Mouse (Mus musculus): ENCODE results near the gene Polr2j. TPM values are rescaled to one million over a fixed set of nuclear protein-coding genes. Genes with fewer than 3 reads are reported as not detected.

Gene Polr2j
- polyA plus RNA-seq, 1 experiment from 2014 or later, result 232 TPM

GRCm38 (mm10) chr5:136084891-136085651, 31.4 kb upstream of the Polr2j start:
- H3K36me3 ChIP-seq, result no peaks in the 10 kb centered on the region
- peaks cover 30% of the 10 kb centered on the region for H3K4me1 ChIP-seq (replicated peaks)
- H3K9me3 ChIP-seq, result no peaks in the 10 kb centered on the region
- WGBS, result 5% methylated on average over 20 of the region's 21 CpGs
- H3K4me2 ChIP-seq, result peak overlapping the region; percentile 84
- peak overlapping the region; percentile 49 for H3K27ac ChIP-seq (replicated peaks)
- peak overlapping the region; percentile 72 for H3K9ac ChIP-seq
- H3K27me3 ChIP-seq, result peaks cover 7% of the 10 kb centered on the region; the same call in 1 of the 2 replicates
- ATAC-seq (ENCODE audit: low read depth), result peak; percentile 30
- peak overlapping the region; percentile 60 for H3K4me3 ChIP-seq

- no peak overlapping the region for H3K4me2 ChIP-seq
Observed at GRCm38 (mm10) chr5:136086290-136086689, 30.1 kb upstream of the Polr2j start.

GRCm38 (mm10) chr5:136088821-136089575, 27.4 kb upstream of the Polr2j start:
- Histone ChIP-seq H3K27ac (replicated peaks) (no peak overlapping the region), H3K27me3 (peaks cover 12% of the 10 kb centered on the region; the same call in 1 of the 2 replicates), H3K4me2 (no peak overlapping the region), H3K4me1 (replicated peaks) (peaks cover 23% of the 10 kb centered on the region), H3K36me3 (no peaks in the 10 kb centered on the region), H3K9me3 (no peaks in the 10 kb centered on the region), H3K9ac (no peak overlapping the region), H3K4me3 (no peak overlapping the region)
- WGBS, result 18% methylated on average over 14 of the region's 14 CpGs
- no peak for ATAC-seq (ENCODE audit: low read depth)

More at GRCm38 (mm10) chr5:136086290-136086689, 30.1 kb upstream of the Polr2j start:
- H3K36me3 ChIP-seq, result no peaks in the 10 kb centered on the region
- H3K9me3 ChIP-seq, result no peaks in the 10 kb centered on the region
- 88% methylated on average over 8 of the region's 8 CpGs for WGBS
- no peak overlapping the region for H3K4me3 ChIP-seq
- no peak overlapping the region for H3K27ac ChIP-seq (replicated peaks)
- H3K9ac ChIP-seq, result no peak overlapping the region
- ATAC-seq (ENCODE audit: low read depth), result no peak
- H3K27me3 ChIP-seq, result peaks cover 10% of the 10 kb centered on the region; the same call in 1 of the 2 replicates
- H3K4me1 ChIP-seq (replicated peaks), result peaks cover 30% of the 10 kb centered on the region

- Histone ChIP-seq H3K27ac (replicated peaks) (no peak overlapping the region), H3K4me3 (no peak overlapping the region), H3K4me2 (no peak overlapping the region), H3K9ac (no peak overlapping the region), H3K27me3 (0 out of 2 replicates have a peak, but pooled peaks cover 5% of the 10 kb centered on the region), H3K4me1 (replicated peaks) (no peaks in the 10 kb centered on the region), H3K9me3 (no peaks in the 10 kb centered on the region), H3K36me3 (no peaks in the 10 kb centered on the region)
- no peak for ATAC-seq (ENCODE audit: low read depth)
- 70% methylated on average over 5 of the region's 5 CpGs for WGBS
Observed at GRCm38 (mm10) chr5:136091927-136092326, 24.5 kb upstream of the Polr2j start.

GRCm38 (mm10) chr5:136094249-136095010, 22.0 kb upstream of the Polr2j start:
- 59% methylated on average over 8 of the region's 8 CpGs for WGBS
- Histone ChIP-seq H3K4me1 (replicated peaks) (no peaks in the 10 kb centered on the region), H3K27me3 (peaks cover 8% of the 10 kb centered on the region; the same call in 1 of the 2 replicates), H3K4me2 (no peak overlapping the region), H3K9me3 (no peaks in the 10 kb centered on the region), H3K27ac (replicated peaks) (no peak overlapping the region), H3K4me3 (no peak overlapping the region), H3K9ac (no peak overlapping the region), H3K36me3 (no peaks in the 10 kb centered on the region)
- ATAC-seq (ENCODE audit: low read depth), result no peak

- Histone ChIP-seq H3K4me3 (no peak overlapping the region), H3K9me3 (no peaks in the 10 kb centered on the region), H3K36me3 (no peaks in the 10 kb centered on the region), H3K4me2 (no peak overlapping the region), H3K27me3 (peaks cover 8% of the 10 kb centered on the region; the same call in 1 of the 2 replicates), H3K9ac (no peak overlapping the region), H3K4me1 (replicated peaks) (no peaks in the 10 kb centered on the region), H3K27ac (replicated peaks) (no peak overlapping the region)
- no peak for ATAC-seq (ENCODE audit: low read depth)
- WGBS, result 78% methylated on average over 7 of the region's 7 CpGs
Observed at GRCm38 (mm10) chr5:136095089-136095488, 21.3 kb upstream of the Polr2j start.

GRCm38 (mm10) chr5:136098536-136098935, 17.9 kb upstream of the Polr2j start:
- 83% methylated on average over 10 of the region's 10 CpGs for WGBS
- Histone ChIP-seq H3K27me3 (peaks cover 20% of the 10 kb centered on the region), H3K9ac (no peak overlapping the region), H3K36me3 (no peaks in the 10 kb centered on the region), H3K4me2 (no peak overlapping the region), H3K4me1 (replicated peaks) (peaks cover 9% of the 10 kb centered on the region), H3K4me3 (no peak overlapping the region), H3K27ac (replicated peaks) (no peak overlapping the region), H3K9me3 (no peaks in the 10 kb centered on the region)
- no peak for ATAC-seq (ENCODE audit: low read depth)

GRCm38 (mm10) chr5:136102099-136102820, 14.2 kb upstream of the Polr2j start:
- Histone ChIP-seq H3K9ac (peak overlapping the region; percentile 64), H3K9me3 (no peaks in the 10 kb centered on the region)
- peak; percentile 84 for ATAC-seq (ENCODE audit: low read depth)

GRCm38 (mm10) chr5:136104511-136104910, 11.9 kb upstream of the Polr2j start:
- Histone ChIP-seq H3K4me3 (no peak overlapping the region), H3K9ac (no peak overlapping the region), H3K4me1 (replicated peaks) (peaks cover 9% of the 10 kb centered on the region), H3K4me2 (no peak overlapping the region), H3K36me3 (peaks cover 3% of the 10 kb centered on the region; the same call in 1 of the 2 replicates), H3K27ac (replicated peaks) (no peak overlapping the region), H3K27me3 (peaks cover 20% of the 10 kb centered on the region), H3K9me3 (no peaks in the 10 kb centered on the region)
- 77% methylated on average over 5 of the region's 5 CpGs for WGBS
- no peak for ATAC-seq (ENCODE audit: low read depth)

More at GRCm38 (mm10) chr5:136102099-136102820, 14.2 kb upstream of the Polr2j start:
- Histone ChIP-seq H3K4me3 (peak overlapping the region; percentile 41), H3K27me3 (peaks cover 23% of the 10 kb centered on the region), H3K36me3 (peaks cover 3% of the 10 kb centered on the region; the same call in 1 of the 2 replicates), H3K4me1 (replicated peaks) (peaks cover 9% of the 10 kb centered on the region), H3K27ac (replicated peaks) (0 out of 2 replicates have a peak overlapping the region, but pooled peaks have one; percentile 19), H3K4me2 (peak overlapping the region; percentile 68)
- 5% methylated on average over 41 of the region's 41 CpGs for WGBS

GRCm38 (mm10) chr5:136108486-136108885, 7.9 kb upstream of the Polr2j start:
- H3K36me3 ChIP-seq, result peaks cover 3% of the 10 kb centered on the region; the same call in 1 of the 2 replicates
- H3K27me3 ChIP-seq, result peaks cover 4% of the 10 kb centered on the region; the same call in 1 of the 2 replicates
- no peak overlapping the region for H3K9ac ChIP-seq
- no peaks in the 10 kb centered on the region for H3K4me1 ChIP-seq (replicated peaks)
- ATAC-seq (ENCODE audit: low read depth), result no peak
- H3K9me3 ChIP-seq, result no peaks in the 10 kb centered on the region
- H3K4me2 ChIP-seq, result no peak overlapping the region
- H3K4me3 ChIP-seq, result no peak overlapping the region
- no peak overlapping the region for H3K27ac ChIP-seq (replicated peaks)
- 50% methylated on average over 2 of the region's 2 CpGs for WGBS

GRCm38 (mm10) chr5:136109042-136109441, 7.4 kb upstream of the Polr2j start:
- Histone ChIP-seq H3K4me2 (no peak overlapping the region), H3K36me3 (peaks cover 2% of the 10 kb centered on the region; the same call in 1 of the 2 replicates), H3K4me3 (no peak overlapping the region), H3K9me3 (no peaks in the 10 kb centered on the region), H3K4me1 (replicated peaks) (no peaks in the 10 kb centered on the region), H3K27ac (replicated peaks) (no peak overlapping the region), H3K27me3 (no peaks in the 10 kb centered on the region; the same call in 1 of the 2 replicates), H3K9ac (0 out of 2 replicates have a peak overlapping the region, but pooled peaks have one; percentile 12)
- WGBS, result 84% methylated on average over 3 of the region's 3 CpGs
- no peak for ATAC-seq (ENCODE audit: low read depth)
